Mouse (Mus musculus): ENCODE data around the gene Golm1. TPM values are rescaled to one million over a fixed set of nuclear protein-coding genes. Genes with fewer than 3 reads are reported as not detected.

Golm1 gene
- polyA plus RNA-seq (2015; fragmentation: Illumina TruSeq; extraction: RNeasy Lipid Tissue Mini Kit (QIAGEN cat#74804); ENCODE audit: insufficient read depth, low read depth, low replicate concordance): 4.8 TPM

DNA sequence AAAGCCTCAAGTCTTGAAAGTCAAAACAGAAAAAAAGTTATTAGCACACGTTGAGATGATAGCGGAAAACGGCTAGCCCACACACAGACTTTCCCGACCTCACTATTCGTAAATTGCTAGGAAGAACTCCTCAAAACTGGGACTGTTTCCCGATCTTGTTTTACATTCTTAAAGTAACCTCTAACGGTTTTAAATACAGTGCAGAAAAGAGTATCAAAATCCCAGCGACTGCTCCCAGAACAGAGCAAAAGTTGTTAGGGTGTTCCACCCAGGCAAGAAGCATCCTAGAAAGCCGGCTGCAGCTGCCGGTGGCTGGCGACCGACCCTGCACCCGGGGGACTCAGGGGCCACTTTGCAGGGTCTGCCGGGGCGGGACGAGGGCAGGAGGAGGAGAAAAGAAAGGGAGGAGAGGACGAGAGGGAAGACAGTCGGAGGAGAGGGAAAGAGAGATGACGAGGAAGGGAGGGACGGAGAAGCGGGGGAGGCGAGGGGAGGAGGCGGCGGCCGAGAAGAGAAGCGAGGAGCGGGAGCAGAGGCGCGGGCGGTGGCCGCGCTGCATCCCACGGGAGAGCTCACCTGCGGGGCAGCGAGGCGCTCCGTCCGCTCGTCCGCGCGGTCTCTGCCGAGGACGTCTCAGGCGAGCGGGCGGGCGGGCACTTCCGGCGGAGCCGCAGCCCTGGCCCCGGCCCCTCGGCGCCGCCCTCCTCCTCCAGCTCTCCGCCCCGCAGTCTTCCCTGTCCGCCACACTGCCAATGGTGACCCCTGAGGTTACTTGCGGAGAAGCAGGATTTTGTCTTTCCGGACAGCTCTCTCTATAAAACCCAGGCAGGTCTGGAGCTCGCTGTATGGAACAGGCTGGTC is at the start of gene Golm1:
Golm1 (minus strand) TSS at position 661 of the 861 bp plus-strand sequence.

GRCm38 (mm10) chr13:59711984-59712383 is 36.4 kb upstream of the Golm1 start, which contains the start of gene Spata31d1b:
TSS of gene Spata31d1b (plus strand) at chr13:59712284.

DNA sequence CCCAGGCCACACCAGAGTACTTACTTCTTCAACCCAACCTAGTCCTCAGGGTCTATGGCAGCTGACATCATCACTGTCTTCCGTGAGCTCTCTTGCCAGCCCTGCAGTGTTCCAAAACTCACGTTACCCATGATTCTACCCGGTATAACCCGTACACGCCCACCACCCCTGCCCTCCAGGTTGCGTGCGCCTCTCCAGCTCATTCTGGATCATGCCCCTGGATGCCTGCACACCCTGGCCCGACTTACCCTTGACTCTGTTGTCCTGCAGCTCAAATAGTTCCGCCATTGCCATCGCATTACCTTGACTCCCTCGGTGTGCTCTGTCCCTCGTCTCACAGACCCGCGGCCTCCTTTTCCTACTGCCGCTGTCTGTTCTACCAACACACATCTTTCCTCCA is 34.6 kb upstream of the Golm1 start, which contains the start of gene Spata31d1a:
Spata31d1a (minus strand) TSS at position 101 of the 400 bp plus-strand sequence.

DNA sequence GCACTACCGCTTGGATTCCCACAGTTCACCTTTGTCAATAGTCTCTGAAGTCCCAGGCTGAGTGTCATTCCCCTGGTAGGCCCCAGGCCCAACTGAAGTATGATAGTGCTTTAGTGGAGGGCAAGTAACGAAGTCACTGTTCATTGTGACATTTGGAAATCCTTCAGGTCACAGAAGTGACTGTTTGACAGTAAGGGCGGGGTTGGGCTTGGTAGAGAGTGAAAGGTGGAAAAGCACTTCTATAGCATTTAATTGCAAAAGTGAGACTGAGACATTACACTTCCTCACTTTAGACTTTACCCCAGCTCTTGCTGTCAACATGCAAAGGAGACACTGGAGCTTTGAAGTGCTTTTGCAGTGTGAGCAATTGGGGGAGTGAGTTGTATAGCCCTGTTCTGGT is 18.4 kb upstream of the Golm1 start, which contains the start of gene 4921517D22Rik:
4921517D22Rik (minus strand) TSS at position 101 of the 400 bp plus-strand sequence.

GRCm38 (mm10) chr13:59584947-59585647 is 90.5 kb downstream of the Golm1 start, which contains the start of the genes Agtpbp1 and Naa35:
TSS of gene Agtpbp1 (minus strand) at chr13:59585227.
TSS of gene Naa35 (plus strand) at chr13:59585259.

Other genes starting within 250 kb of the Golm1 start
- 35.9 TPM for gene Agtpbp1, start 90.6 kb downstream of the Golm1 start, polyA plus RNA-seq (2015; fragmentation: Illumina TruSeq; extraction: RNeasy Lipid Tissue Mini Kit (QIAGEN cat#74804); ENCODE audit: insufficient read depth, low read depth, low replicate concordance)
- gene Naa35, start 90.6 kb downstream of the Golm1 start, polyA plus RNA-seq (2015; fragmentation: Illumina TruSeq; extraction: RNeasy Lipid Tissue Mini Kit (QIAGEN cat#74804); ENCODE audit: insufficient read depth, low read depth, low replicate concordance): 26.7 TPM
- gene 4921517D22Rik, start 18.3 kb upstream of the Golm1 start, polyA plus RNA-seq (2015; fragmentation: Illumina TruSeq; extraction: RNeasy Lipid Tissue Mini Kit (QIAGEN cat#74804); ENCODE audit: insufficient read depth, low read depth, low replicate concordance): not detected
- gene Spata31d1a, start 34.5 kb upstream of the Golm1 start, polyA plus RNA-seq (2015; fragmentation: Illumina TruSeq; extraction: RNeasy Lipid Tissue Mini Kit (QIAGEN cat#74804); ENCODE audit: insufficient read depth, low read depth, low replicate concordance): not detected
- not detected for gene Spata31d1b, start 36.5 kb upstream of the Golm1 start, polyA plus RNA-seq (2015; fragmentation: Illumina TruSeq; extraction: RNeasy Lipid Tissue Mini Kit (QIAGEN cat#74804); ENCODE audit: insufficient read depth, low read depth, low replicate concordance)
- not detected for gene Spata31d1d, start 55.9 kb upstream of the Golm1 start, polyA plus RNA-seq (2015; fragmentation: Illumina TruSeq; extraction: RNeasy Lipid Tissue Mini Kit (QIAGEN cat#74804); ENCODE audit: insufficient read depth, low read depth, low replicate concordance)
- gene 1700014D04Rik, start 70.9 kb upstream of the Golm1 start, polyA plus RNA-seq (2015; fragmentation: Illumina TruSeq; extraction: RNeasy Lipid Tissue Mini Kit (QIAGEN cat#74804); ENCODE audit: insufficient read depth, low read depth, low replicate concordance): not detected
- 24.3 TPM for gene Isca1, start 94.0 kb upstream of the Golm1 start, polyA plus RNA-seq (2015; fragmentation: Illumina TruSeq; extraction: RNeasy Lipid Tissue Mini Kit (QIAGEN cat#74804); ENCODE audit: insufficient read depth, low read depth, low replicate concordance)
- gene Gm49354, start 106.4 kb upstream of the Golm1 start, polyA plus RNA-seq (2015; fragmentation: Illumina TruSeq; extraction: RNeasy Lipid Tissue Mini Kit (QIAGEN cat#74804); ENCODE audit: insufficient read depth, low read depth, low replicate concordance): not detected
- 14.3 TPM for gene Tut7, start 147.3 kb upstream of the Golm1 start, polyA plus RNA-seq (2015; fragmentation: Illumina TruSeq; extraction: RNeasy Lipid Tissue Mini Kit (QIAGEN cat#74804); ENCODE audit: insufficient read depth, low read depth, low replicate concordance)

Measured in pancreas, adult 10 weeks (tissue).